Mouse (Mus musculus): ENCODE data around the gene Rtkn.

DNA sequence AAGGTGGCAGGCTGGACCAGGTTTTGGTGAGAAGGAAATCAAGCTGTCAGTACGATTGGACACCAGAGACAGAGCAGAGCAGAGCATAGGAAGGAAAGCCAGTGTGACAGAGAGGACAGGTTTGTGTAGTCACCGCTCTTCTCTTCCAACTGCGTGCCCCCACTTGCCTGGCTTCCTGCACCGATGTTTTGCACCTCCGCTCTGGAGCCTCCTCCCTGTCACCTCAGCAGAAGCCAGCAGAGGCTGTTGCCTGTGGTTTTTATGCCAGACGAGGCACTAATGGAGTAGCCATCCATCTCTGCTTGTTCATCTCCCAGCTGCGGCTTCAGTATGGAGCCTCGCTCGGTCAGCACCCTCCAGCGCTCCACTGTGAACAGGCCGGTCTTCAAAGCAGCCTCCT is 7.6 kb downstream of the Rtkn start:
- TF ChIP-seq CTCF (IDR thresholded peaks at IDR 0.05; ENCODE audit: borderline replicate concordance, insufficient read depth, low read length) (no peak), POLR2A (IDR thresholded peaks at IDR 0.05; ENCODE audit: low read depth, low read length) (no peak)

Data from embryonic fibroblast, embryonic 13.5 days (primary cell).